Mouse (Mus musculus): ENCODE results near the gene Park7.

Gene Park7

DNA sequence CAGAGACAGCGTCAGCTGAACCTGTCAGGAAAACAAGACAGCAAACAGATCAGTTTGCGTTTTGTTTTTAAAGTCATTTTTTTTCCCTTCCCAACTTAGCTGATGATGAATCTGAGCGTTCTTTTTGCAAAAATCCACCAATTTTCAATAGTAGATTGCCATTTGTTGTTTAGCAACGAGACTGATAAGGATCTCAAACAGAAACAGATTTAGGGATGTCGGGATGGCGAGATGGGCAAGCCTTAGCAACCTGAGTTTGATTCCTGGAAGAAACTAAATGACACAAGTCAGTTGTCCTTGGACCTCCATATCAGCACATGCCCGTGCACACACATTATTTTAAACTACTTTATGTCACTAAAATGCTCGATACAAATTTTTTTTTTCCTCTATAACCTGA is 41.6 kb downstream of the Park7 start:
- DNase-seq, result no peak

DNA sequence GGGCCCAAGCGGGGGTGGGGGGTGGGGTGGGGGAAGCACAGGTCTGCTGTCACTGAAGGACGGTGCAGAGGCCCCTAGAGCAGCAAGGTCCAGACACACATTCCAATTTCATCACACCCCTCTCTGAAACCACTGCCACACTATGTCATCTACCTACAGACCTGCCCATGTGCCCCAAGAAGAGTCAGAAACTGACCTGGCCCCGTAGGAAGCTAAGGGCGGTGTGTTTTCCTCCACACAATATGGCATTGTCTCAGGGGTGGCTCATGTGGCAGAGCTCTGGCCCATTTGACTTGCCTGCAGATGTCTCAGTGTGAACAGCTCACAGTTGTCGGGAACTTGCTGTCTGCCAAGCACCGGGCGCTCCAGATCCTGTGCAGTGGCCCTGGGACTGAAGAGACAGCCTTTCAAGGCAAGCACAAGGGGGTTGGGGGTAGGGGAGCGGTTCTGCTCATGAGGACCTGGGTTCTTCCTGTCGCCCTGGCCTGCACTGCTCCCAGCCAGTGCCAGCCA is 42.0 kb downstream of the Park7 start:
- DNase-seq, result no peak

GRCm38 (mm10) chr4:150871392-150872138 is 42.7 kb downstream of the Park7 start:
- no peak for DNase-seq

GRCm38 (mm10) chr4:150870963-150871391 is 43.3 kb downstream of the Park7 start:
- DNase-seq, result no peak

DNA sequence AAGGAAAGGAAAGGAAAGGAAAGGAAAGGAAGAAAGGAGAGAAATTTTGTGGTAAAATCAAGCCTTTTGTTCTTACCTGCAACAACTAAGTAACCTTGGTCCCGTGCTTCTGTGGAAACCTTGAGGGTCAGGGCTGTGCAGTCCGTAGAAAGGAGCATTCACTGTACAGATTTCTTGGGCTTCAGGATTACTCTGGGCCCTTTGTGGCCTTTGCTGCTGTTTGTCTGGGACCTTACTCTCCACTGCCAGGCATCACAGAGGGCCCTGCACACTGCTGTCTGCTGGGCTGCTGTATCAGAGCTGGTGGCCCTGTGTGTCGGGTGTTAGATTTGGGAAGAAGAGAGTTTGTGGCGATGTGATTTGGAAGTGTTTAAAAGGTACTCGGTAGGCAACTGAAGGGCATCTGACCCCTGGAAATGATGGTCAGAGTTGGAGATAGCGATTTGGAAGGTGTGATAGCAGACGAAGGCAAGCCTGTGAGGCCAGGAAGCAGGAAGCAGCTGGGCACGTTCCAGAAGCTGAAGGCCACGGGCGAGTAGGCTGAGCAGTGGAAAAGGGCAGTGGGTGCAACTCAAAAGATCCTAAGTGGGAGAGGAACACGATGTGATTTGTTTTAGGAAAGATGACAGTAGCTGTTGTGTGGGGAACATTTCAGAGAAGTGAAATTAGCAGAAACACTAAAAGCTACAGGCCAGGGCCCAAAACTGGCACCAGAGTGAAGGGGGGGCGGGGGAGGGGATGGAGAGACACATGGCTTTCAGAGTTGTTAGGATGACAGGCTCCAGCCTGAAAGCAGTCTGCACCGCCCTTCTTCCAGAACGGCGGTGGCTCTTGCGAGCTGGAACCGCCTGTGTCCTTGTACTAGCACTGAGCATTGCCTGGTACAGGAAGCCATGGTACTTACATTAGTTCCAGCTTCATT is 44.7 kb downstream of the Park7 start:
- DNase-seq, result no peak

DNA sequence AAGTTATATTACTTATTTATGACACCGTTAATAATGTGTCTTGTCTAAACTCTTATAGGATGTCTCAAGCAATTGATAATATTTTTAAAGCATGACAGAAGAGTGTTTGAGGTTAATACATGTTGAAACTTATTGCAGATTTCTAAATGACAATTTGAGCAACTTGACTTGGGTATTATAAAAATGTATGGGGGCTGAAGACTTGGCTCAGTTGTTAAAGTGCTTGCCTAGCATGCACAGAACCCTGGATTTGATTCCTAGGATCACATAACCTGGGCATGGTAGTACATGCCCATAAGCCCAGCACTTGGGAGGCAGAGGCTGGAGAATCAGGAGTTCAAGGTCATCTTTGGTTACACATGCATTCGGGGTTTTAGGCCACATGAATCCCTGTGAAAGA is 45.4 kb downstream of the Park7 start:
- no peak for DNase-seq

DNA sequence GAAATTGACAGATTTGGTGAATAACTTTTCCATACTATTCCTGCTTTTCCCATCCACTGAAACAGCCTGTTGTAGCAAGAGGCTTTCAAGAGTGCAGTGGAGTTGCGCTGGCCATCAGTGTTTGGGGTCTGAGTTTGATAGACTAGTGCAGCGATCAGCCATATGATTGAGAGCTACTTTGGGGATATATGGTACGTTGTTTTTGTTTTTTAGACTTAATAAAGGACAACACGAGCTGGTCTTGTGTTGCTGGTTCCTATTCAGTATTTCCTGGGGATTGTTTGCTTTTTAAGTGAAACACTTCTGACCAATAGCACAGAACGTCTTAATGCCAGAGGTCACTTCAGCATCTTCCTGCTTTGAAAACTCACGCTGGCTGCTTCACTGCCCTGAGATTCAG is 46.1 kb downstream of the Park7 start:
- DNase-seq, result no peak

GRCm38 (mm10) chr4:150866494-150866893 is 47.7 kb downstream of the Park7 start:
- DNase-seq, result no peak

DNA sequence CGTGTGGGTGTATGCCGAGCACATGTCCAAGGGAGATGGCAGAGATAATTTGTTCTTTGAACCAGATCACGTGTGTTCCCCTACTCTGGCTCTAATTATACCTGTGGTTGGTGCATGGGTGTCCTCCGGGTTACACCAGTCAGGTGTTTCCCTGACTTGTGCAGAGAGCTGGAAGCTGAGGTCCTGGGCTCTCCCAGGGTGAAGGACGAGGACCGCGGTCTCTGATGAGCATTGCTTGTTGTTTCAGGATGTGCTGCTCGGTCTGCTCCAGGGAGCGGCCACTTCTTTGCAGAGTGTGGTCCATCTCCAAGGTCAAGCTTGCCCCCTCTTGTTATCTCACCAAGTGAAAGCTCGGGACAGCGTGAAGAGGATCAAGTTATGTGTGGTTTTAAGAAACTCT is 48.2 kb downstream of the Park7 start:
- DNase-seq, result no peak

DNA sequence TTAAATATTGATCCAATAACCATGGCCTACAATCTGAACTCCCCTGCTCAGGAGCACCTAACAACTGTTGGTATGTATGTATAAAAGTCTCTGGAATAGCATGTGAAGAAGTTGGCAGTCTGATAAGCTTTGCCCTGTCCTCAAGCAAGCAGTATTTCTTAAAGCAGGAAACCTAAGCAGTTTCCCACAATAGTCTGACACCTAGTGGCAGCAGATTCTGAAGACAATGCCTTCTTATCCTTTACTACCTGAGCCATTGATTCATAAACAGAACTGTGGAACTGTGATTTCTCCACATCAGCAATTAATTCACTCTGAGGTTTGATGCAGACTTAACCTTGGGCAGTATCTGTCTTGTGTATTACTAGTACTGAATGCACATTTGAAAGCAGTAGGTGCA is 48.9 kb downstream of the Park7 start:
- no peak for DNase-seq

- DNase-seq, result no peak
Observed at GRCm38 (mm10) chr4:150862626-150863375, 51.4 kb downstream of the Park7 start.

DNA sequence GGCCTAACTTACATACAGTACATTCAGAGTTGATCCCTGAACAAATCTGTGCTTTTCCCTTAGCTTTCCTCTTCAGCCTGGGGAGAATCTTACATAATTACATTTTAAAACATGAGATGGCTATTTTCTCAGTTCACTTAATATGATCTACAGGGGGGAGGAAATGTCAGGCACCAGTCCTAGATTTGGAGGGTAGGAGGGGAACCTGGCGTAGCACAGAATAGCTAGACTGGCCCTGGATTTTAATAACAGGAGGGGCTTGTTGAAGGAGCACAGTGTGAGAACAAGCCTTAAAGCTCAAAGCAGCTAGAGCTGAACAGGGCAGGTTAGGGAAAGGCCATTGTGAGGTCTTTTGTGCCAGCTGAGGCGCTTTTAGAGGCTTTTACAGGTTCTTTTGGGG is 53.1 kb downstream of the Park7 start:
- DNase-seq, result no peak

GRCm38 (mm10) chr4:150860526-150860925 is 53.7 kb downstream of the Park7 start:
- DNase-seq, result no peak

- DNase-seq, result no peak
Observed at GRCm38 (mm10) chr4:150855346-150855745, 58.9 kb downstream of the Park7 start.

DNA sequence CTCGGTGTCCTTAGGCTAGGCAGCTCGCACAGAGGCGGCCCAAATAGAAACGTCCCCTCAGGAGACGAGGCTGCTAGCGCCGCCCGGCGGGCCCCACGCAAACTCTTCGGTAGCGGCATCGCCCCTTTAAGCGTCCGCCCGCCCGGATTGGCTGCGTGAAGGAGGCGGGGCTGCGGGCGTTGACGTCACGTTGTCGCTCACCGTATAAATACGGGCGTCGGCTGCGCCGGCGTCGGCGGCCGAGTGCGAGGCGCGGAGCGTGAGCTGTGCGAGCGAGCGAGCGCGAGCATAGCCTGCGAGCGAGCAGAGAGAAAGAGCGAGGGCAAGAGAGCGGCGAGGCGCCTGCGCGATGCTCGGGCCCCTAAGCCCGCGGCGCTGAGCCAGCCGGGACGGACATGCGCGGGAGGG is 59.4 kb downstream of the Park7 start:
- DNase-seq, result peak; percentile 92

DNA sequence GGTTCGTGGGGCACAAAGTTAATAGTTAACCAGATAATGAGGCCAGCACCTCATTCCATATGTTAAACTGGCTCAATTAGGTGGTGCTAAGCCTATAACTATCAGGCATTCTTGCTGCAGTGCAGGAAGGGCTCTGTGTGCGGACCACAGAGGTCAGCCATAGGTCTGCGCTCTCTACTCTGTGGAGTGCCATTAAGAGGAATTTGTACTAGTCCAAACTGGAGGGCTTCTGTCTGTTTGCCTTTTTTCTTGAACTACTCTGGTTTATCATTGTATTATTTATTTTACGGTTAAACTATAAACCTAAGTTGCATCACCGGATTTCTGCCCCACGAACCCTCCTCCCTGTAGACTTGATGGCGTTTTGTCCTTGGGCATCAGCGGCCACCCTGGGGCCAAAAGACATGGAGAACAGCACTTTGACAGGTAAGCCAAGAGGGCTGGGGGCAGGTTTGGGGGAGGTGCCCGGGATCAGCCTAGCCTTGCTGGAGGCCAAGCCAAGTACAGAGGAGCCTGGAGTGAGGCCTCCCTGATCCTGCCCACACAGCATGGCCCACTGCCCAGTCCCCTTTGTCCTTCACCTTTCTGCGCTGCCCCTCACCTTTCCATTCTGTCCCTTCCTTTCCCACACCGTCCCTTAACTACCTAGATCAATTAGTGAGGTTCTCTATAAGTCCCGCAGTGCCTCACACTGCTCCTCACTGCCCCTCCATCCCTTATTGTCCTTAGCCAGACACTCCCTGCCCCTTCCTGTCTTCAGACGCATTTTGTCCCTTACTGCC is 60.4 kb downstream of the Park7 start, which contains the start of gene Errfi1:
Gene Errfi1 (plus strand): TSS at position 240 of the 782 bp plus-strand sequence.
- DNase-seq, result peak; percentile 55

- DNase-seq, result no peak
Observed at GRCm38 (mm10) chr4:150852479-150852878, 61.8 kb downstream of the Park7 start.

DNA sequence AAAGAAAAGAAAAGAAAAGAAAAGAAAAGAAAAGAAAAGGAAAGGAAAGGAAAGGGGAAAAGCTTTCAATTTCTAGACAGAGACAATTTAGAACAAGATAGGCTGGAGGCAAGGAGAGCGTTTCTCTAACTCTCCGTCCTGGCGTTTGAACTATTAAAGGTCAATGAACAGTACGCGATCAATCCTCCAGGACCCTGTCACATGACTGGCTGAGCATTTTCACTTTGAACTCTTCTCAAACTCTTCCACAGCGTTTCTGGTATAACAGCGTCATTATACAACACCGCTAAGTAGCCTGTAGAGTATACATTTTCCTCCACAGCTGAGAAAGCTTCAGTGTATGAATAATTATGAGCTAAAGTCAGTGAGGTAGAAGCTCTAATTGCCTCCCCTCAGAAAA is 62.2 kb downstream of the Park7 start:
- no peak for DNase-seq

GRCm38 (mm10) chr4:150850893-150851292 is 63.3 kb downstream of the Park7 start:
- DNase-seq, result no peak

- DNase-seq, result no peak
Observed at GRCm38 (mm10) chr4:150849964-150850363, 64.3 kb downstream of the Park7 start.

All from liver (tissue).